ENCODE assay signal across 15 mouse cellular contexts in genomic region chr6:54763669-54764068, GRCm38 (mm10).
"Had no signal": no experiment of that assay in that cellular context is flagged by ENCODE, and none has a peak within 500 bp of the region (broad histone marks: within the 10 kb centered on the region; RNA-seq: fewer than 3 reads in every experiment).

No protein-coding gene starts in this region.

- H3K9me3 ChIP-seq: megakaryocyte, embryonic 14.5 days; midbrain, embryonic 13.5 days; midbrain, embryonic 15.5 days; neural tube, embryonic 12.5 days; stomach, embryonic 15.5 days had no signal

- H3K36me3 ChIP-seq: midbrain, embryonic 13.5 days; midbrain, embryonic 15.5 days; neural tube, embryonic 12.5 days; stomach, embryonic 15.5 days had no signal

- ATAC-seq: midbrain, embryonic 13.5 days; midbrain, embryonic 15.5 days had no signal

- H3K27ac ChIP-seq: midbrain, embryonic 13.5 days; midbrain, embryonic 15.5 days; neural tube, embryonic 12.5 days; stomach, embryonic 15.5 days; stomach, postnatal 0 days had no signal

- H3K4me3 ChIP-seq: megakaryocyte, embryonic 14.5 days; midbrain, embryonic 13.5 days; midbrain, embryonic 15.5 days; neural tube, embryonic 12.5 days; stomach, embryonic 15.5 days had no signal

- H3K9ac ChIP-seq: lung, embryonic 14.5 days; midbrain, embryonic 13.5 days; midbrain, embryonic 15.5 days; neural tube, embryonic 12.5 days; stomach, embryonic 15.5 days had no signal

- H3K27me3 ChIP-seq: midbrain, embryonic 15.5 days; stomach, embryonic 15.5 days had no signal

- H3K4me2 ChIP-seq: lung, embryonic 14.5 days; midbrain, embryonic 11.5 days; midbrain, embryonic 13.5 days; midbrain, embryonic 15.5 days; neural tube, embryonic 12.5 days; stomach, embryonic 15.5 days had no signal

- DNase-seq: lung, adult 18-20 months; lung, embryonic 14.5 days; lung, postnatal 10 days; lung, postnatal 4 days; right cerebral cortex, postnatal 14 days; thymus, adult 18-20 months; thymus, postnatal 14 days; thymus, postnatal 36 days had no signal
